Mouse (Mus musculus) kidney, postnatal 10 days (tissue): ENCODE measurements around the gene Adamts13.
A peak's percentile ranks its signal among the peaks of the same experiment; 100 is the strongest.

Experiments
- DNase-seq: peaks from one replicate; pipeline ENCODE4 v3.0.0; 2021; ENCODE audit warnings: mixed read lengths

The Adamts13 gene

DNA sequence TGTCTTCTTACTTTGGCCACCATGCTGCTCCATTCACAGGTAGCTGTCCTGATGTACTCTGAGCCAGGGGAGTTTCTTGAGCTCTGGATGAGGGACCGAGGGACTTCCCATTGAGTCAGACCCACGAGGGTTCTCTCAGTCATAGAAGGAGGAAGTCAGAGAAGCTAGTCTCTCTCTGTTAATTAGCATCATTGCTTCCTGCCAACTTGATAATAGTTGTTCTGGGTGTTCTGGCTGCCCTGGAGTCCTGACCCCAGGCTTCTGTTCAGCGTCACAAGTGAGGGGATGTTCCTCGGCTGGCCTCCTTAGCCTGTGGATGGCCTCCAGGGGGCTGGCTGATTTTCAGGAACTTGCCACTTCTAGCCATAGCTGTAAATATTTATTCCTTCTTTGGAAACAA, 744 bp downstream of the Adamts13 start:
- DNase-seq, result no peak

DNA sequence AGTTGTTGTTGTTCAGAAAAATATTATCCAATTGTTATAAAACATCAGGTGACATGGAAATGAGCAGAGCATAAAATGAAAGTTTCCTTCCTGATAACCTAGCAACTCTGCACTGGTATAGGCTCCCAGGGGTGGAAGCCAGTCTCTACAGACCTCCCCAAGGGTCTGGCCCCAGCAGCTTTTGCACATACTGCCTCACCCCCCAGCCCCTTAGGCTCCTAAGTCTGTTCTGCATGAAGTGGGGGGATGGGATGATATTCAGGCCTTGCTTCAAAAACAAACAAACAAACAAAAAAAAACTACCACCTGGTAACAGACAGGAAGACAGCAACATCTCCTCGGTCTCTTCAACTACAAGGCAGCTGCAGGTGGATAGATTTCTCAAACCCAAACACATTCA, 7.1 kb downstream of the Adamts13 start:
- DNase-seq, result no peak

DNA sequence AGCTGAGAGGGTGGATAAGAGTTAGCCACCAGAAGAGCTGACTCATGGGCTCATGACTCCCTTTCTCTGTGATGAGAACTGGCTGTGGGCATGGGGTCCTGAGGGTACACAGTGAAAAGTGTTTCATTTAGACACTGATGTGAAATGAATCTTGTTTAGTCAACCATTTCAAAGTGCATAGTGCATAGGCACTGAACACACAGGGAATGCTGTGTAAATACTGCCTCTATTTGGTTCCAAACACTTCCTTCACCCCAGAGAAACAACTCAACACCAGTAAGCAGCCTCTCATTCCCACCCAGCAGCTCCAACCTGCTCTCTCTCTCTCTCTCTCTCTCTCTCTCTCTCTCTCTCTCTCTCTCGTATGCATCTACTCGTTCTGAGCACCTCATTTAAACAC, 11.0 kb downstream of the Adamts13 start:
- no peak for DNase-seq

DNA sequence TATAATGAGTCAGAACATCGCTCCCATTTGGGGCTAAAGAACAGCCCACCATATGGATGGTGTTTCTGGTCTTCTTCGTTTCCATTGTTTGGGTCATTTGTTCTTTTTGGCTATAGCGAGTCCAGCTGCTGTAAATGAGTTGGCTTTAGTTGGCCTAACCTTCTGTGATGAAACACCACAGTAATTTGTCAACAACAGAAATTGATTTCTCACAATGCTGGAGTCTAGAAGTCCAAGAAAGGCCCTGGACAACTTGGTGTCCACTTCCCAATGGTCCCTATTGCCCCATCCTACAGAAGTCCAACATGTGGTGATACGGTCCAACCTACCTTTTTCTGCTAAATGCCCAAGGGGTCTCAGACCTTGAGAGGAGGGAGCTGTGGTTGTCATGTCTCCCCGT, 11.4 kb downstream of the Adamts13 start:
- DNase-seq, result no peak

DNA sequence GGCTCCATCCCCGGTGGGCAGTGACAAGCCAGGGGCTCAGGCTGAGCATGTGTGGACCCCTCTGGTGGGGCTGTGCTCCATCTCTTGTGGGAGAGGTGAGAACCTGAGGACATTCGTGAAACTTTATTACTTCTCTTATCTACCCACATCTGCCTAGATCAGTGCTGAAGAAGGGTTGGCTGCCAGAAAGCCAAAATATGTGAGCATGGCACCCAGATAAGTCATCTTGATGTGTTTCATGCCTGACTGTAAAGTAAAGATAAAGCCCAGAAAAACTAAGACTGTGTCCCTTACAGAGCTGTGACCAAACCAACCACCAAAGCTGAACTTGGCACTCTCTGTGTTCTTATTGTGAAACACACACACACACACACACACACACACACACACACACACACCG, 20.7 kb downstream of the Adamts13 start:
- no peak for DNase-seq

DNA sequence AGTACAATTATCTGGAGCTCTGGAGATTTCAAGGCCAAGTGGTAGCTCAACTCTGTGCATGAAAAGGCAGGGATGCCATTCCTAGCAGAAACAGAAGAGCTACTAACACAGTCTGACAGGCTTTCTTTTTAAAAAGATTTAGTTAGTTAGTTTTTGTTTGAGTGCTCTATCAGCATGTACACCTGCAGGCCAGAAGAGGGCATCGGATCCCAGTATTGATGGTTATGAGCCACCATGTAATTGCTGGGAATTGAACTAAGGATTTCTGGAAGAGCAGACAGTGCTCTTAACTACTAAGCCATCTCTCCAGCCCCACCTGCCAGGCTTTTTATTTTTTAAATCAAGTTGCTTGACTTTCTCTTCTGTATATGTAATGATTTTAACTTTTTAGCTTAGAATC, 24.3 kb downstream of the Adamts13 start:
- DNase-seq, result no peak

DNA sequence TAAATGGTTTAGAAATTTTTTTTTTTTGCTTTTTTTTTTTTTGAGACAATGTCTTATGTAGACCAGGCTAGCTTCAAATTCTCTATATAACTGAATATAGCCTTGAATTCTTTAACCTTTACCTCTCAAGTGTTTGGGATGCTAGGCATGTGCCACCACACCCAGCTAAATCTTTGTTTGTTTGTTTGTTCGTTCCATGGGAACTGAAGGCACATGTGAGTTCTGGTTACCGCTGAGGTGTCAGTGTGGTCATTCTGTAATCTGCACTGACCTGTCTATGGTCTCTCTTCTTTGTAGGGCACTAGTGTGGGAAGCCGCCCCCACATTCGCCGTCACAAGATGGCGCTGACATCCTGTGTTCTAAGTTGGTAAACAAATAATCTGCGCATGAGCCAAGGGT, 24.8 kb downstream of the Adamts13 start:
- DNase-seq, result no peak

DNA sequence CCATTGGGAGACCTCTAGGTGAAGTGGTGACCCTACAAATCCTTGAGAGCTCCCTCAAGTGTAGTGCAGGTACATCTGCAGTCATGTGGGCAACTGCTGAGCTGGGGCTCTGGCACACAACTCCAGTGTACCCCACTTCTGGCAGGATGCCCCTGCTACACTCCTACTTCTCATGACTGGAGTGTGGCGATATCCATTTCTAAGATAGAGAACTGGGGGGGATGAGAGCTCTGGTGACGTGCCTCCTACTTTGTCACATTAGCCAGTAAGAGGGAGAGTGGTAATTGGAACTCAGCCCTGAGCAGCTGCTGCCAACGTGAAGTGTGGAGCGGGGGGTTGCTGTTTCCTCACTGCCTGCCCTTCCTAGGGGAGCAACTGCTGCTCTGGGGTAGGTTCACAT, 33.0 kb downstream of the Adamts13 start:
- DNase-seq, result no peak

DNA sequence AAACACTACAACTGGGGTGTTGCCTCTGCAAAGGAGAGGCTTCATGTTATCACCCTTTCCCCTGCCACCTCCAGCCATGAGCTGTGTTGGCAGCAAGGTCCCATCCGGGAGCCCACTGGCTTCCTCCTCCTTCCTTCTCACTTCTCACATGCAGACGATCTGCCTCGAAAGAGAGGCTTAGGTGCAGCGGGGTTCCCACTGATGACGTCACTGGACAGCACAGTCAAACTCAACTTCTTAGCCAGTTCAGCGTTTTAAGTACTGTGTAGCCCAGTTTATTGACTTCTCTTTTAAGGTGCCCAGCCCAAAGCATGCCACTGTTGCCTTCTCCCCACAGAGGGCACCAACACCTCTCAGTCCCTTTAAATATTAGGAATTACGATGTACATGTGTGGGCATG, 34.5 kb downstream of the Adamts13 start:
- DNase-seq, result no peak

DNA sequence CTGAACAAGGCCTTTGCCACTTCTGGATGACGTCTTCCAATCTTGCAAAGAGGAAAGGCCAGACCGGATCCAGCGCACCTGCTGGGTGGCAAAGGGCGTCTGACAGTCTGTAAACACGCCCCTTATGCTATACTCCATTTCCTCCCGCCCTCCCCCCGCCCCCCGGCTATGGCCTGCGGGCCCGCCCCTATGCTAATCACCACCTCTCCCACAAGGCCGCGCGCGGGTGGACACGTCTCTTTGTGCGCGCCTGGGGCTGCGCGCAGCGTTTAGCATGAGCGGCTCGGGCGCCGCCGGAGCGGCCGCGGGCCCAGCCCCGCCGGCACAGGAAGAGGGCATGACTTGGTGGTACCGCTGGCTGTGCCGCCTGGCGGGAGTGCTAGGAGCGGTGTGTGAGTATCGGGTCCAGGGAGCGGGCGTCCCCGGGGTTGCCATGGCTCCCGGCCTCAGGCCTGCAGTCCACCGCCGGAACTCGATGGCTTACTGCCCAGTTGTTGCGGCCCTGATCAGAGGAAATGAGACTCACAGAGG, 36.6 kb downstream of the Adamts13 start, which contains the start of gene Cacfd1:
Gene Cacfd1 (plus strand): TSS at position 213 of the 531 bp plus-strand sequence.
- DNase-seq, result peak; percentile 95

DNA sequence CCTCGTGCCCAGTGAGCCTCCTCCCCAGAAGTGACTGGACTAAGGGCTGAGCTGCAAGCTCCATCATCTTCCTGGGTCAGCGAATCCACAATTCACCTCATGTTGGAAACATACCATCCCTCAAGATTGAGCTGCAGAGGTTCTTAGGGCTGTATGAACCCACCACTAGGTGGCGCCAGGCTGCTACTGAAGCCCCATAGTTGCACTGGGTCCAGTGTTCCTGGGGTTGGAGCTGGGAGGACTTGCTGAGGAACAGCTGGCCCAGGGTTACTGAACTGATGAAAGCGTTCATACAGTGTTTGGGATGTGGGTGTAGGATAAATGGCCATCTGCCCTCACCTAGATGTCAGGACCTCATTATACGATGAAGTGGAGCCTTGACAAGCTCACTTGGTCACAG, 44.6 kb downstream of the Adamts13 start:
- peak; percentile 88 for DNase-seq

DNA sequence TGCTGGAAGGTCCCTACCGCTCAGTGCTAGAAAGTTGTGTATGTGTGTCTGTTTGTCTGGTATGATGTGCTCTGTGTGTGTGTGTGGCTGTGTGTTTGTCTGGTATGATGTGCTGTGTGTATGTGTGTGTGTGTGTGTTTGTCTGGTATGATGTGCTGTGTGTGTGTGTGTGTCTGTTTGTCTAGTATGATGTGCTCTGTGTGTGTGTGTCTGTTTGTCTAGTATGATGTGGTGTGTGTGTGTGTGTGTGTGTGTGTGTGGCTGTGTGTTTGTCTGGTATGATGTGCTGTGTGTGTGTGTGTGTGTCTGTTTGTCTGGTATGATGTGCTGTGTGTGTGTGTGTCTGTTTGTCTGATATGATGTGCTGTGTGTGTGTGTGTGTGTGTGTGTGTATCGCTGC, 46.3 kb downstream of the Adamts13 start:
- no peak for DNase-seq

DNA sequence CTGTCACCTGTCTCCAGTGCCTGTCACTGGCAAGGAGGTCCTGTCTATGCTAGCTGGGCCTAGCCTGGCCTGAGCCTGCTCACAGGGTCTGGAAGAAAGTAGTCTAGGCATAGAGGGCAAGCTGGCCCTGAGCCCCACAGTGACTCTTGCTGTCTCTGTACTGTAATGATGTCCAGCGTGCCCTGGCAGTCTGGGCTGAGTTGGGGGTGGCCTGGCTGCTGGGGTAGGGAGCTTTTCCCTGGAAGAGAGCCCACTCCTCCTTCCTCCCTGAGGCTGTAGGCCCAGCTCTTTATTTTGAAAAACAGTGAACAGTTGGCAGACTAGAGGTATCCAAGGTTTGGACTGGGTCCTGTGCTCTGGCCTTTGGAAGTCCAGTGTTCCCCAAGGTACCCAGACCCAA, 47.9 kb downstream of the Adamts13 start:
- no peak for DNase-seq

DNA sequence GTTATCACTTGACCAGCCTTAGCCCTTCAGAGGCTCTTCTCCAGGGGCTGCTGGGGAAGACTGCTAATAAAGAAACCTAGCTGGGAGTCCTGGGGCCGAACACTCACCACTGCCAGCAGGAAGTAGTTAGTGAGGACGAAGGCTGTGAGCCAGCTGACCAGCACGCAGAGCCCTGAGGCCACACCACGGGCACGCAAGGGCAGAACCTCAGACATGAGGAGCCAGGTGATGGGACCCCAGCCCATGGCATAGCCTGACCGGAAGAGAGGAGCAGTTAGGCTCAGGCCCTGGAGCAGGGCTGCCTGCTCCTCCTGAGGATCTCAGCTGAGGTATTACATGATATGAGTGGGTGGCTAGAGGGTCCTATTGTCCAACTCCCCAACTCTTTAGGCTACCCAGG, 49.4 kb downstream of the Adamts13 start:
- DNase-seq, result no peak

DNA sequence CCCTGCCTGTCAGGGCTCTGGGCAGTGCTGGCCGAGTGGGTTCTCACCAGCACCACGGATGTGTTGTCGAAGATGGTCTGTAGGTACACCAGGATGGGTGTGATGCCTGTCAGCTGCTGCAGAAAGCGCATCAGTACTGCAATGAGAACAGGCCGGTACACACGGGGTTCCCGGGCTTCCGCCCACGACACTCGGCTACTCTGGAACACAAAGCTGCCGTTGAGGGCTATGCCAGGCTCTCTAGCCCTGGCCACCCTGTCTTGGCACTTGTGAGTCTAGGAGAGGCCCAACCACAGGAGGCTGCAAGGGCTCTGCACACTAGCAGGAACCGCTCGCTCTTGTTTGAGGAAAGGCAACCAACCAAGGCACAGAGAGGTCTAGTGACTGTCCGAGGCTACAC, 50.9 kb downstream of the Adamts13 start:
- DNase-seq, result no peak

DNA sequence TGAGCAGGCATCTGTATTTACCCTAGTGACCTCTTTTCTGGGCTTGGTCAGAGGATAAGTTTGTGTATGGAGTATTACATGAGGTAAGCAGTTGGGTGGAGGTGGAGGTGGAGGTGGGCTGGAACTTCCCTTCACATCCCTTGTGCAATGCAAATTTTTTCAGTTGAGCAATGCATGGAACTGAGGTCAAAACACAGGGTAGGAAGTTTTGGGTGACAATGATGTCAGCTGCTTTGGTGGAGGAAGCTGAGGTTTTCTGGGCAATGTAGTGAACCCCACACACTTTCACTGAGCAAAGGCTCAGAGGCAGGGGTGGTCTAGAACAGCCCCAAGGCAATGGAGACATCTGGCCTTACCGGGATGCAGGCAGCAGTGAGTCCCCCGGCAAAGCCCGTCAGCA, 52.3 kb downstream of the Adamts13 start:
- no peak for DNase-seq

DNA sequence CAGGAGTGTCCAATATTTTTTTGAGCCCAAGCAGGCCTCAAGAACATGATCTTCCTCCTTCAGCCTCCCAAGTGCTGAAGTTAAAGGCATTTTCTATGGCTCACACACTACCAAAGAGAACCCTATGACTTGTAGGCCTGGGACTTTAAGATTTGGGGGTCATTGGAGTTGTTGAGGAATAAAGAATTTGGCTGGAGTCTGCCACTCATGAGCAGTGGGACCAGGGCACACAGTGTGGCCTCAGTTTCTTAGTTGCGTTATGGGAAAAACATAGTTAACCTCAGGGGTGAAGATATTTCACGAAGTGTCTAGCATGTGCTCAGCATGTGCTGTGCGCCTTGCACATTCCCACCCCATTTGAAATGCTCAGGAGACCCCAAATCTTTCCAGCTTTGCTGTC, 53.1 kb downstream of the Adamts13 start:
- DNase-seq, result no peak

DNA sequence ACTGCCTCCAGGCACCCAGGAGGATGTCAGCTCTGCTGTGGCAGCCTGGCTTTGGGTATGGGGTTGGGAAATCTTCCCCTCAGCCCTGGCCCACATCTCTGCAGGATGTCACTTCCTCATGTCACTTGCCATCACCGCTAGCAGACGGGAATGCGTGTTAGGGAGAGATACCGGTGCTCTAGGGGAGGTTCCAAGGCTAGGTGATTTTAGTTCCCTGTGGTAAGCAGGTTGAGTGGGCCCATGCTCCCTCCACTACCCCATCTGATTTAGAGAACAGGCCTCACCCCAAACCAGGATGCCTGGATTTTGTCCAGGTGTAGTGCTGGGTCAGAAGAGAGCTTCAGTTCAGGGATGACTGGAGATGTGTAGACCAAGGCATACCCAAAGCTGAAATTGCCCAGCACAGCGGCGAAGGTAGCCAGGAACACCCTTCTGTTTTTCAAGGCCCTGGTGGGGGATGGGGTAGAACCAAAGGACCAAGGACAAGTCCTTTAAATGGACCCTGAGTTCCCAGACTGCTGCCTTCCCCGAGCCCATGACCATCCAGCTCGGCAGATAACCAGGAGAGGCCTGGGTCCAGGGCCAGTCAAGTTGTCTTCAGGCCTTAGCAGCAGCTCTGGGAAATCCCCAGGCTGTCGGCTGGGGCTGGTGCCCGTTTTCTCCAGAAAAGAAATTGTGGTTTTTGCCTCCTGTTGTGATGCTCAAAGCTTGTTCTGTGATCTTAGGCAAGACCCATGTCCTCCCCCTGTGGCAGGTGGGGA, 53.8 kb downstream of the Adamts13 start:
- no peak for DNase-seq

DNA sequence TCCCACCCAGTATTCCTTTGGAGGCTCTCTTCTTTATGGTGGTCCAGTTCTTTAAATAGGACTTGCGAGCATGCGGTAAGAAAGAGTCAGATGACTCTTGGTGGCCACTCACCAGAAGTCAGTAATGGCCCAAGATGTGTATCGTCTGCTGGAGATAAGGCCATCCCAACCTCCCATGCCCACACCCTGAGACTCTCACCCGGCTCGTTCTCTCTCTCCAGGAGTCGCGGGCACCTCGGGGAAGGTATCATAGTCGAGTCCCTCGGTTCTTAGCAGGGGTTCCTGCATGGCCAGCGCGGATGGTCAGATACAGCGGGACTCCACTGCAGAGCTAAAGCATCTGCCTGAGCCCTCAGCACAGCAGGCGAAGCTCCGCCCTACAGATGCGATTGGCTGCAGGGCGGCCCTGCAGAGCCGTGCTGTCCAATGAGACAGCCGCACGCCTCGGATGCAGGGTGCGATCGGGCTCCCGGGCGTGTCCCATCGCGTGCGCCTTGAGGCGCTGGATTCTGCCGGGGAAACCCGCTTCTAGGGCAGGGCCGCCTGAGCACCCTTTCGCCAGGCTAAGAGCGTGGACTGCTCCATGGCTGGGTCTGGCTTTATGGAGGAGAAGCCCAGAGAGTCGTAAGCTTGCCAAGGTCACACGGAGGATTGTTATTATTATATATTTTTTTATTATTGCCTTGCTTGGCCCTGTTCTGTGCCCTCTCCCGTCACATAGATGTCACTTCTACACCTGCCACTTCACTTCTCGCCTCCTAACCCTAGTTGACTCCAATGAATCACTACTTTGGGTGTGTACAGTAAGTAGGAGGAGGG, 54.6 kb downstream of the Adamts13 start, which contains the start of gene Slc2a6:
Gene Slc2a6 (minus strand): TSS at position 381 of the 819 bp plus-strand sequence.
- DNase-seq, result peak; percentile 92

DNA sequence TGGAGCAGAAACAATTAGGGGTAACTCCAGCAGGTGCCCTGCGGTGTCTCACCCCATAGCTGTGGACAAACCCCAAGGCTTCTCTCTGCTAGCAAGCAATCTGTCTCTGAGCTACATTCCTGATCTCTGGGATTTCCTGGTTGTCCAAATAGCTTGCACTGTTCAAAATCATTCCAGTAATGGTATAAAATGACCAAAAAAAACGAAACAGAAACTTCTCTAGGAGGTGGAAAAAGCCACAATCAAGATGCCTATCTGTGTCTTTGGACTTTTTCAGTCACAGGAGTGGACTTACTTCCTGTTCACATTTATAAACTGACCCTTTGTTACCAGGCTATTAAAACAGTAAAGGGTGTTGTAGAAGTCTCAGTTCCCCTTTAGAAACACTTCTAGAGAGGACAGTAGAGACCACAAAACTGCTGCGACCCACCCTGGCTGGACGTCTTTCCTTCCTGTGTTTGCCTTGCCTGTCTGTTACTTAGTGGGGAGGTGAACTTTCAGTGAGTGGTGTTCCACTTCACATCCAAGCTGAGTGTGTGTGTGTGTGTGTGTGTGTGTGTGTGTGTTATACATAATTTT, 55.3 kb downstream of the Adamts13 start:
- DNase-seq, result no peak

DNA sequence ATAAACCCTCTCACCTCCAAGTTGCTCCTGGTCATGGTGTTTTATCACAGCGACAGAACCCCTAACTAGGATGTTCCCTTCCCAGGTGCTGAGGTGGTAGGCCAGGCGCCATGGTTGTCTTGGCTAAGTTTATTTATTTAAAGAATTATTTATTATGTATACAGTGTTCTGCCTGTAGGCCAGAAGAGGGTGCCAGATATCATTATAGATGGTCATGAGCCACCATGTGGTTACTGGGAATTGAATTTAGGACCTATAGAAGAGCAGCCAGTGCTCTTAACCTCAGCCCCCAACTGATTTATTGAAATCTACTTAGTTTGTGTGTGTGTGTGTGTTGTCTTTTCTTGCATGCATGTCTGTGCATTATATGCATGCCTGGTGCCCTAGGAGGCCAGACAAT, 59.1 kb downstream of the Adamts13 start:
- DNase-seq, result no peak

DNA sequence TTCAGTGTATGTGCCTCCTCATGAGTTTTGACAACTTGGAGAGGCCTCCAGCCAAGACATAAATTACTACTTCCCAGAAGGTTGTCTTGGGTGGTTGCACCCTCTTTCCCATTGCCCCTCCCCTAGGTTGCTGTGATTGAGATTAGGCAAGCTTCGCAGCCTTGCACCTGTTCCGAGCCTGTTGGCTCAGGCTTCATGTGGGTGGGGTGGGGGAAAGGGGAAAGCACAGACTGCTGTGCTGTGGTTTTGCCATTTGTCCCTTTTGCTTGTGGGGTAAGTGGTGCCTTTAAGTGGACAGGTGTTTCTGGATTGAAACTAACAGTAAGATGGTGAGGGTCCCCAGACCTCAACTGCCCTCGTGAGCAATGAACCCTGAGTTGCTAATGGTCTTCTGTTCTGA, 62.8 kb downstream of the Adamts13 start:
- no peak for DNase-seq

DNA sequence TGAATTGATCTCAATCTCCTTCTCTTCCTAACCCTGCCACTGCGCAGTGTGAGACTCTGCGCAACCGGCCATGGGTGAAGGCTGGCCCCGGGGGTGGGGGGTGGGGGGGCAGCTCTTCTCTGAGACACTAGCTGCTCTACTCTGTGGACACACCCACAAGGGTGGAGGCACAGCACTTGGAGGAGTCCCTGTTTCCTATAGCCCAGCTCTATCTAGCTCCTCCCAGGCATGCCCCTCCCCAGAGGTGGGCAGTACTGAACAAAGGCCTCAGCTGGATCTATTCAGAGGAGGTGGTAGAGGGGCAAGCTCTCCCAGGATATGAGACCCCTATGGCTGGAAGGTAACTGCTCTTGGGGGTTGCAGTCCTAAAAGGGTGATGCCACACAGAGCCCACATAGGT, 63.8 kb downstream of the Adamts13 start:
- no peak for DNase-seq

DNA sequence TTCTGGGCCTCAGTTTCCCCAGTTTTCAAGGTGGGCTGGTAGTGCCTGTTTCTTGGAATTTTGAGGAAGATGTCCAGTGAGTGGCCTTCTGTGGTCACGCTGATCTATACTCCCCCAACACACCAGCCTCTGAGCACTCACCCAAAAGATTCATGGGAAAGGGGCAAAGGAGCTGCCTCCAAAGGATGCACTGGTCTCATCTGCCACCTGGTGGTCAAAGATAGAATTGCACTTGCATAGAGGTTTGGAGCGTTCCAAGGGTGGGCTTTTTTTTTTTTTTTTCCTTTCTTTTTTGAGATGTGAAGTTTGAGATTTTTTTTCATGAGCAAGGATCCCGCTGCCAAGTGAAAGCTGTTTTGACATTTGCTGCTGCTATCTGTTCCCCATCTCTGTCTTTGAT, 65.4 kb downstream of the Adamts13 start:
- DNase-seq, result peak; percentile 89
